Mouse (Mus musculus): ENCODE measurements around the gene Gpr183.

Gpr183 gene

DNA sequence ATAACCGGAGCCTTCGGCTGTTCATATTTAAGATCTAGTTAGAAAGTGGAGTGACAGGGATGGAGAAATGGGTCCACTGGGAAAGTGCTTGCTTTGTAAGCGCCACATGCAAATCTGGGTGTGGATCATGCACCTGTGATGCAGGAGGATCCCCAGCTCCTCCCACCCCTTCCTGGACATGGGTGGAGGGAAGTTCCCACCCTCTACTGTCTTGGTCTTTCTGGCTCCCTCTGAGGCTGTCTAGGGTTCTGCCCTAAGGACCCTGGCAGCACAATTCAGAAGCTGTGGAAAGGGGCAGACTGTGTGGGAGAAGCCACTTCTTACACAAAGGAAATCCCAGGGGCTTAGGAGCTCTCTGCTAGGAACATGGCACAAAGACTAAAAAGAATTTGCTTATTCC is 33.4 kb downstream of the Gpr183 start:
- no peak for ATAC-seq (ENCODE audit: low TSS enrichment)

DNA sequence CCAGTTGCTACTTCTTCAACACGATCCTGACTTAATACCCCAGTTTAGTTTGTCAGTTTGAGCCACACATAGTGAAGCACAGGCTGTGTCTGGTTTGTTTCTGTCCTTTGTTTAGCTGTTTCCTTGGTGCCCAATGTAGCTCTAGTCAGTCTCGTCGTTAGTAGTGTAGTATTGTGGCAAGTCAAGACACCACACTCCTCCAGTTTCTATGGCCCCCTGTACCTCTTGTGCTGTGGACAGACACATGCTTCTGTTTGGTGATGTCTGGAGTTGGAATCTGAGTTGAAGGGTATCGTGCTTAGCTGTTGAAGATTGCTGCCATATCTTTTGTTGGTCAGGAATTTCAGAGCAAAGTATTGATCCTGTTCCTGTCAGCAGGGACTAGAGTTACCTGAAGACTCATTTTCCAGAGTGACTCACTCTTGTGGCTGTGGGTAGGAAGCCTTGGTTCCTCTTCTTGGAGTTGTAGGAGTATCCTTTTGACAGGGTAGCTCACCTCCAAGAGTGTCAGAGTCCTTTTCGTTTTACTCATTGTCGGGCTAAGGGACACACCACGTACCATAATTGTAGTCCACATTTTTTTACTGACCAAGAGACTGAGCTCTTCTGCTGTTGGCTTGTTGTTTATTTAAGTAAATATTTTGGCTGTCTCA is 34.1 kb downstream of the Gpr183 start:
- no peak for ATAC-seq (ENCODE audit: low TSS enrichment)

DNA sequence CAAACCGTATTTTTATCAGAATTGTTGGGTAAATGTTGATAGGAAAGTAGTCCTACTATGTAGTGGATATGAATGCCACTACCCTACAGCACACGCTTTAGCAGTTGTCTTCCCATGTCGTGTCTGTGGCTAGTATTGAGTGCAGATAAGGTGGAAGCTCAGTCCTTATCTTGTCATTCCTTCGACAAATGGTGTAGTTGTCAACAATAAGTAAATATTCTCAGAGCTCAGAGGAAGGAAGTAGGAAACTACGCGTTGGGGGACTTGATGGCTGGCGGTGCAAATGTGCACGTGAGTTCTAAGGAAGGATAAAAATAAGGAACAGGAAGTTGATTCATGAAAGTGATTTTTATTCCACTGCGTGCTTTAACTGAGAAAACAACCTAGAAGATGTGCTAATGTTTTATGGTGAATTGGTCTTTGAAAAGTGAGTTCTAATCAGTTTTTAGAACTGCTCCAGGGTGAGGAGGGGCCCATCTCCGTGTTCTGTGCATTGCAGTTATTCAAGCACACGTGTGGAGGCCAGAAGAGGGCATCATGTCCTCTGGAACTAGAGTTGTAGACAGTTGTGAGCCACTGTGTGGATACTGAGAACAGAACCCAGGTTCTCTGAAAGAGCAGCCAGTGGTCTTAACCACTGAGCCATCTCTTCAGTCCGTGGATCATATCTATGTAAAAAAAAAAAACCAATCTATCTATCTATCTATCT is 35.6 kb downstream of the Gpr183 start:
- no peak for ATAC-seq (ENCODE audit: low TSS enrichment)

DNA sequence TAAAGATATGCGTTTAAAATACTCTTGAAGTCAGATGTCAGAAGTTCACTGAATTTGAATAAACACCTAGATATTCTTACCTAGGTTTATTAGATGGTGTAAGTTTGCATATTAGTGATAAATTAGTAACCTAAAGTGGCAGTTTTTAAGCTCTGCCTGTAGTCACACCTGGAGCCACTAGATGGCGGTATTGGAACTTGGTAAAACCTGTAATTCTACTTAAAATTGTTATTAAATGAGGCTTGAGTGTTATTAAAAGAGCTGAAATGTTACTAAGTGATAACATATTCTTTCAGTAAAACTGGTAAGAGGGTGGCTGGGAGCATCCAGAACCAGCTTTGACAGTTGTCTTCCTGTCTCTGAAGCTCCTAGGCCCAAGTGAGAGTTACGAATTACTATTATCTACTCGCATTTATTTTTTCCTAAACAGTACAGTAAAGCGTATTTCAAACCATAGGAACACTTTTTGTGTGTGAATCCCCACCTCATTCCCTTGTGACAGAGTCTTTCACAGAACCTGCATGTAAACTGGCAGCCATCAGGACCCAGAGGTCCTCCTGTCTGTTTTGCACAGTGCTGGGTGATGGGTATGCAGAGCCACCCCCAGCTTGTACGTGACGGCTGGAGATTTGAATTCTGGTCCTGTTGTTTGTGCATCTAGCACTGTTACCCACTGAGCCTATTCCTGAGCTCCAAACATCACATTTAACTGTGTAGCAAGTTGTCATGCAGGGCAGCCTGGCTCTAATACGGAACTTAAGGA is 36.4 kb downstream of the Gpr183 start:
- ATAC-seq (ENCODE audit: low TSS enrichment) = no peak

DNA sequence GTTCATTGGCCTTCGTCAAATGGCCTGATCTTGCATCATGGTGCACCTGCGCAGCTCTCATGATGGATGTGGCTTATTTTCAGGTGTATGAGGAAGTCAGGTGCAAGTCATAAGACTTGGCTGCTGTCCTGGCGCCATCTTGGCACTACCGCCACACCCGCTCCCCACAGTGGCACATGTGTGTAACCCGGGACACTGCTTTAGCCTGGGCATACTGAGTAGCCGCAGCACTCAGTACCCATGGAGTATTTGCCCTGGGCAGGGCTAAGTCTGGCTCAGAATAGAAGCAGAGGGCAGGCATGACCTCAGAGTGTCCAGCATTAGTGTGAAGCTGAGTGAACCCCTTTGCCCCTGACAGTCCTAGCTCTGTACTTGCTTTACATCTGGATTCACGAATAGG is 37.5 kb downstream of the Gpr183 start:
- no peak for ATAC-seq (ENCODE audit: low TSS enrichment)

DNA sequence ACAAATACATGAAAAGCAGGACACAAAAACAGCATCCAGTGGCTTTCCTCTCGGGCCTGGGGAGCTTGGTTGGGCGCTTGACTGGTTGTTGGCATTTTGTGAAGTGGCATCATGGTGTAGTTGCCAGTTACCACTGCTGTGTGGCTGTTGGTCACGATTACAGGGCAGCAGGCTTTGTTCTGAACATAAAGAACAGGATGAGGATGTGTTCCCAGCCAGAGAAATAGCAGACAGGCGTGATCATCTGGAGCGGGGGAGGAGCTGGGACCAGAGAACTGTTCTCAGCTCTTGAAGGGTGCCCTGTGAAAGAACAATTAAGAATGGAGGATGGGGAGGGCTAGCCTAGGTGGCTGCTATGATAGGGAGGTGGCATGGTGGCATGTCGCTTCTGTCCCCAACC is 38.1 kb downstream of the Gpr183 start:
- ATAC-seq (ENCODE audit: low TSS enrichment) = no peak

DNA sequence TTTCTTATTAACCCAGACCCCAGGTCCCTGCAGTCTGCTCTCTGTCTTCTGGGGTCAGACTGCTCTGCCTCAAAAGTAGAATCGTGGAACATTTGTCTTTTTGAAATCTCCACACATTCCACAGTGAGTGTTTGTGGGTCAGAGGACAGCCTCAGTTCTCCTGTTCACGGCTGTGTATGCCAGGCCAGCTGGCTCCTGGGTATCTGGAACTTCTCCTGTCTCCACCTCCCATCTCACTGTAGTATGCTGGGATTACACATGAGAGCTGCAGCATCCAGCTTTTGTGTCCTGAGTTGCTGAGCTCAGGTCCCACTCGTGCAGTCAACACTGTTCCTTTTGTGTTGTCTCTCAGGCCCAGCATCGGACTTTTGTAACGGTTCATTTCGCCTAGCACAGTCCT is 40.1 kb downstream of the Gpr183 start:
- no peak for ATAC-seq (ENCODE audit: low TSS enrichment)

DNA sequence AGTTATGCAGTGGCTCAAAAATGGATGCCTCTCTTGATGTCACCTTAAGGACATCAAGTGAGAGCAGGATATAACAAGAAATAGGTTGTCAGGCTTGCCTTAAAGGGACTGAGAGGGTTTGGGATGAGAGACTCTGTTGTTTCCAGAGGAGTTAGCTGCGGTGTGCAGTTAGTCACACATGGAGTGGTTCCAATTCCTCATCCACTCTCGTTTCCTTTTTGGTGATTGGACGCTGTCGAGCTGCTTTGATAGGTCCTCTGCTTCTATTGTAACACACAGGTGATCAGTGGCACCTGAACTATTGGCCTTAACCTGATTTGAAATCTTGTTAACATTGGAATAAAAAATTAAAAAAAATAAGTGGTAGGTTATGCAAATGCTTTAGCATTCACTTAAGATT is 42.3 kb downstream of the Gpr183 start:
- no peak for ATAC-seq (ENCODE audit: low TSS enrichment)

DNA sequence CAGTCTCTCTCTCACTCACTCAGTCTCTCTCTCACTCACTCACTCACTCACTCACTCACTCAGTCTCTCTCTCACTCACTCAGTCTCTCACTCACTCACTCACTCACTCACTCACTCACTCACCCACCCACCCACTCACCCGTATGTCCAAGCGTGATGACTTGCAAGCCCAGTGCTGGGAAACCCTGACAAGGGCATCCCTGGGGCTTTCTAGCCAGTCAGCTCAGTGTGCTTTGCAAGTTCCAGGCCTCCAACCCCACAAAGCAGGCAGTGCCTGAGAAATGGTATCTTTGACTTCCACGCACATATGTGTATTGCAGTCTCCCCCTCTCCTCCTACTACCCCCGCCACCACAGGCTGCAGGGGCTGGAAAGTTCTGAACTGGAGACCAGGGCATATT is 43.0 kb downstream of the Gpr183 start:
- no peak for ATAC-seq (ENCODE audit: low TSS enrichment)

DNA sequence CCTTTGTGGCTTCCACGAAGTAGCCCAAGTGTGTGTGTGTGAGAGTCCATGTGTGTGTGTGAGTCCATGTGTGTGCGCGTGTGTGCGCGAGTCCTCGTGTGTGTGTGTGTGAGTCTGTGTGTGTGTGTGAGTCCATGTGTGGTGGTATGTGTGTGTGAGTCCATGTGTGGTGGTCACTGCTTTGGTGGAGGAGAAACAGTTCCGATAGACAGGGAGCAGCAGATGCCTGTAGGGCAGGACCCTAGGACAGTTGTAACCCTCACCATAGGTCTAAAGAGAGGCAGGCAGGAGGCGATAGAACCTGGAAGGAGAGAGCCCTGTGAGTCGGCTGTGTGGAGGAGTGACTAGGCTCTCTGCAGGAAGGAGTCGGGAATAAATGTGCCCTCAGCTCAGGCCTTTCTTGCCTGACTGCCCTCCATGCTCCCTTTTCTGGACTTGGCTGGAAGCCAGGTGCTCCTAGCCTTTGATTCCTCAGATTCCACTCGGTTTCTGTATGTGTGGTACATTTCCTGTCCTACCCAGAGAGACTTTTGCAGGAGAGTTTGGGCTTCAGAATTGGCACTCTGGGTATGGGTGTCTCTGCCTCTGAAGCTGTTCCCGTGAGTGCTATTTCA is 44.4 kb downstream of the Gpr183 start:
- no peak for ATAC-seq (ENCODE audit: low TSS enrichment)

DNA sequence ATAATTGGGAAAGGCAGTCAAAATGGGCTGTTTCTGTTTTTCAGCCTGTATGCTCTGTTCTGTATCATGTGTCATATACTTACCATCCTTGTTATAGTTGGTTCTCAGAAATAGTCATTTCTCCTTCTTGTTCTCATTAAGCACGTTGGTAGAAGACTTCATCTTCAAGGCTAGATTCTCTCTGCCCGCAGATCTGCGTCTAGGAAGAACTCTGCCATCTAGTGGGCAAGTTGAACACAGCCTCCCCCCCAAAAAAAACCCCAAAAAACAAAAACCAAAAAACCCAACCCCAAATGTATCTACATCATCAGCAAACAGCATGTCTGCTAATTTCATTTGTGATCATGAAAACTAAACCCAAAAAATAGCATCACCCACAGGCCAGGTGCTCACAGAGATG is 45.2 kb downstream of the Gpr183 start:
- ATAC-seq (ENCODE audit: low TSS enrichment) = no peak

DNA sequence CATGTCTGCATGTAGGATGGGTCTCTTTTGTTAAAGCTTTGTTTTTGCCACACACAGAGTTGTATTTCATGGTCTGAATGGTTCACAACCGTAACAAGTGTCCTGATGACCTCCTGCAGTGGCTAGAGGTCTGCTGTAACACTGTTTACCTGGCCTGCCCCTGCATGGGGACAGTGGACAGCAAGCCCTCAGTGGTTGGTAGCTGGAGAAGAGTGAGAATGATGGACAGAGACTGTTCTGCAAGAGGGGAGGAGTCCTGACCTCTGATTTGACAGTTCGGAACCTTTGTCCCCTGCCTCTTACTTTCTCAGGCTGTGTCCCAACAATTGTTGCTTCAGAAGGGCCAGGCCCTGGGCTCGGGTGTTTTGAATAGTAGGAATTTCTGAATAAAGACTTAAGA is 46.7 kb downstream of the Gpr183 start:
- no peak for ATAC-seq (ENCODE audit: low TSS enrichment)

DNA sequence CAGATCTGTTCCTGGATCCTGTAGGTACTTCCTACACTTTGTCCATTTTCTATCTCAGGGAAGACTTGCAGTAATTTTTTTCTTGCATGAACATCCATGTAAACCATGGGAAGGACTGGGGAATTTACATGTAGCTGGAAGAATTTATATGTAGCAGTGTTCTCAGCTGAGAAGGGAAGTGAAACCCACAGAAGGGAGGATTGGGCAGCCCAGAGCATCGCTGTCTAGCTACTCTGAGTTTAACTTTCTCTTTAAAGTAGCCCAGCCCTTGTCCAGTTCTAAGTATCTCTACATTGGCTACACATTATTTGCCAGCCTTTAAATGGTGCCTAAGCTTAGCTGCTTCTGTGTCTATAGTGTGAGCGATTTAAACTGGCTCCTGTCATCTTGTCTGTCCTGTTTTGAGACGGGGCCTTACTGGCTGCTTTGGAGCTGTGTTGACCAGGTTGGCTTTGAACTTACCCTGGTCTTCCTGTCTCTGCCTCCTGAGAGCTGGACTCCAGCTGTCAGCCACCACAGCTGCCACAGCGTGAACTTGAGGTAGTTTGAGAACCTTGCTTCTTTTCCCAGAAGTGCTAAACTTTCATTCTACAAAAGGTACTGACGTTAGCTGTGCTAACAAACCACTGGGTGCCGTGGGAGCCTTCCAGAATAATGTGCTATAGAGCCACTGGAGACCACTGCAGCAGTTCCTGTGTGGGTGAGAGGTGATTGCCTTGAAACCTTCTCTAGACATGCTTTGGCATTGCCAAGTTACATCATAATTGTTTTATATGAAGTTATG is 48.5 kb downstream of the Gpr183 start:
- no peak for ATAC-seq (ENCODE audit: low TSS enrichment)

DNA sequence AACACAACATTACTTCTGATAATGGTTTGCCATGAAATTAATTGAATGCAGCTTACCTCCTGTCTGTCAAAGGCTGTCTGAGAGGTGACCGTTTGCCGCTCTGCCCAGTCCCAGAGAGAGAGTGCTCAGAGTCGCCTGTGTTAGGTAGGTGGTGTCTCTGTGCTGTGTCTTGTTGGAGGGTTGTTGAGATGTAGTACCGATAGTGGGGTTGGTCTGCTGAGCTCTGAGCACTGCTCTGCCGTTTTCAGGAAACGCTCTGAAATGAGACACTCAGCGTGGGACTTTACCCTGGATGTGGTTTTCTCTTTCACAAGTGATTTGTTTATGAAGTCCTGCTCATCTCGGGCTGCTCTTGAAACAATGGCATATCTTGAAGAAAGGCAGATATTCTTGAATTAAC is 49.4 kb downstream of the Gpr183 start, which contains the start of gene Gpr18:
Gene Gpr18, minus strand, starts transcription at position 161 of the 400 bp plus-strand sequence.
- no peak for ATAC-seq (ENCODE audit: low TSS enrichment)

DNA sequence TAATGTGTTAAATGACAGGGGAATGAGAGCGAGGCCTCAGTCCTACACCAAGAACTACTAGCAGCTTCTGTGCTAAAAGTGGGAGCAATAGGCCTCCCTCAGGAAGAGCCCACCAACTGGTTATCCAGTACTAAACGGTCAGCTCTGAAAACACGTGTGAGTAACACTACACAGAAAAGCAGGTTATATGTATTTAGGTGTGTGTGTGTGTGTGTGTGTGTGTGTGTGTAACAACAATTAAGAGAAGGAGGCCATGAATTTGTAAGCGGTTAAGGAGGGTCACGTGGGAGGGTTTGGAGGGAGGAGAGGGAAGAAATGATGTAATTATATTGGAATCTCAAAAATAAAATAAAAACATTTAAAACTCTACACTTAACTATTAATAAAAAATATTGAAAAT is 49.9 kb downstream of the Gpr183 start:
- no peak for ATAC-seq (ENCODE audit: low TSS enrichment)

DNA sequence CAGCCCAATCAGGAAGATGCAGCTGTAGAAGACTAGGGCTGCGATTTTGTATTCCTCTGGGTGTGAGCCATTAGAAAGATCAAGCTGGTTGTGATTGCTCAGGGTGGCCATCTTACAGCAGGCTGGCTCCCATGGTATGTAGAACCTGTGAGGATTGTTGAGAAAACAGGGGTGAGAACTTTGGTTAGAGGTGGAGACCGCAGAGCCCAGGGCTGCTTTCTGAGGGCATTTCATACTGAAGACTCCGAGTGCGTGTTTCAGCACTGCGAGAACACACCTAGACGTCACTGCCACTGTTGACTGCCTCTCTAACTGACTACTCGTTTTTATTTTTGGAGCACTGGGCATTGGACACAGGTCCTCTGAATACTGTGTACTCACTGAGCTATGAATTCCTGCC is 52.5 kb downstream of the Gpr183 start:
- no peak for ATAC-seq (ENCODE audit: low TSS enrichment)

DNA sequence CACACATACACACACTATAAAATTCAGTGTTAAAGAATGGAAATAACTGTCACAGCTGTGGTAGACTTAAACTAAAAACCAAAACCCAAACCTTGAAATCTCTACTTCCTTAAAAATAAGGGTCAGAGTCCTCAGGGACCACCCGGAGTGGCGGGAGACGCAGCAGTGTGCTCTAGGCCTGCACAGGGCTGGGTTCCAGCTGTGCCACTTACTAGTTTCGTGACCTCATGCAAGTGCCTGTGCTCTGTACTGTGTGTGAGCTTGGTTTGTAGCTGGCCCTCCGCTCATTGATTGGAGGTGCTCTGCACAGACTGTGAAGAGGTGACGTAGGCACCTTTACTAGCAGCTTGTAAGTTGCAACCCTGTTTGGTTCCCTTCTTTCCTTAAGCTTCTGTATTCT is 55.1 kb downstream of the Gpr183 start:
- no peak for ATAC-seq (ENCODE audit: low TSS enrichment)

DNA sequence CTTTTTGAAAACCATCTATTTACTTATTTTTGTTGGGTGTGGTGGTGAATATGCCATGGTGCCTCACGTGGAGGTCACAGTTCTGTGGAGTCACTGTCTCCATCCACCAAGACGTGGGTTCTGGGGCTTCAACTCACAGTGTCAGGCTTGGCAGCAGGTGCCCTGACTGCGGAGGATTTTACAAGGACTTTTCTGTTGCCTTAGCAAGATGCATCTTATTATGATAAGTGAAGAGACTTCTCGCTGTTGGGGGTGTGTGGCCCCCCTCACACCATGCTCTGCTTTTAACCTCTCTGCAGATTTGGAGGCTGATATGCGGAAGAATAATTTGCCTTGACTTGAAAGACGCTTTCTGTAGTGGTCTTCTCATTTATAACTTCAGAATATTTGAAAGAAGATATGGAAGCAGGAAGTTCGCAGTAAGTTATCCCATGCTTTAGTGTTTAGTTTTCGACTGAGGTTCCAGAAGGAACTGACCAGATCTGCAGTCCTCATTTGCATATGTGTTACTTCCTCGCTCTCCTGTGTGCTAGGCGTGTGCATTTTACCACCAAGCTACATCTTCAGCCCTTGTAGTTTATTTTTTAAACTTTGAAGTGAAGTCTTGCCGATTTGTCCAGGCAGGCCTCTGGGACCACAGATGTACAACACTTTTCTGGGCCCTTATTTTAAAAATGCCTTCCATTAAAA is 57.9 kb downstream of the Gpr183 start:
- ATAC-seq (ENCODE audit: low TSS enrichment) = no peak

DNA sequence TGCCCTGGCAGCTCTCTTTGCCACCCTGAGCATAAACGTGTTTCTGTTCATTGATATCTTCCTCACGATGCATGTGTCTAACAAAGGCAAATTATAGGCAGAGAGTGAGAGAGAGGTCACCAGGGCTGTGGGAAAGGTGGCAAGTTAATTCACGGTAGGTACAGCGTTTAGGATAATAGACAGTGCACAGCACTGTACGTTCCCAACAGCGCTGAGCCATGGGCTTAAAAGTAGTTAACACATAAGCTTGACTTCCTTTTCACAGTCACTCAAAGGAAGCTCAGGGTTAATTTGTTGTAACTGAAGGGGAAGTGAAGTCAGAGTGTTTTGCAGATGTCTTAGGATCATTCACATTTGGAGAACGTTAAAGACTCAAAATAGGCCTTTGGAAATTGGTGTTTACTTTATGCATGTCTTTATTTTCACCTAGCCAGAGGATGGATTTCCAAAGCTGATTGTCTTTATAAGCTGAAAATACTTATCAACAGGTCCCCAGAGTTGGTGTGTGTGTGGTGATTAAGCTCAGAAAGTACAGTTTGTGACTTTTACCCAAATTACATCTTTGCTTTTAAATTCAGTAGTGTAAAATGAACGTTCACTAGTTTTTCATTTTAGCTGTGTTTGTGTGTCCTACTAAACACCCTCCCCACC is 58.5 kb downstream of the Gpr183 start:
- ATAC-seq (ENCODE audit: low TSS enrichment) = no peak

DNA sequence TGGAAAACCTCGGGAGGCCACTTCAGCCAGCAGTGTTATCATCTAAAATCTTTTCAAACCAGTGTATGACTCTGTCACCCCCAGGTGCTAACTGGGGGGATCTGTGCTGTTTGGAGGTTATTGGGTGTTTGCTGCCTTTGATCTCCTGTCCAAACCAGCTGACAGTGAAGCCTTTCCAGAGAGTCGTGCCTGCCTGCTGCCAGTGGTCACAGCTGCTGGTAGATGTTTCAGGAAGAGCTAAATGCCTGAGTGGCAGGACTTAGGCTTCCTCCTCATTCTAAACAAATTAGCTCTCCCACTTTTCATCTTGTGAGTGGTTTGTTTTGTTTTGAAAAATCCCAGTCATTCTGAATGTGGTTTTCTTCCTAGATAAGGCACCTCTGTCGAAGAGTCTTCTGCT is 60.2 kb downstream of the Gpr183 start:
- ATAC-seq (ENCODE audit: low TSS enrichment) = no peak

Data from frontal cortex, adult (tissue).